Mouse (Mus musculus): Measurements from ENCODE around the gene Mchr1. TPM values are rescaled to one million over a fixed set of nuclear protein-coding genes. Genes with fewer than 3 reads are reported as not detected.

The Mchr1 gene
- polyA plus RNA-seq, 1 experiment from 2014 or later = 2.1 TPM

- Histone ChIP-seq H3K27me3 (replicated peaks; ENCODE audit: control insufficient read depth, insufficient read depth, low read length) (no peaks in the 10 kb centered on the region), H3K4me3 (ENCODE audit: low read depth, low read length) (no peak overlapping the region), H3K27ac (ENCODE audit: low read depth, low read length) (no peak overlapping the region), H3K9ac (ENCODE audit: low read depth, low read length) (no peak overlapping the region), H3K4me2 (replicated peaks; ENCODE audit: low read depth) (no peak overlapping the region), H3K9me3 (ENCODE audit: control insufficient read depth) (no peaks in the 10 kb centered on the region), H3K4me1 (replicated peaks; ENCODE audit: control insufficient read depth, insufficient read depth, low read length) (no peaks in the 10 kb centered on the region), H3K36me3 (ENCODE audit: control insufficient read depth, insufficient read depth) (no peaks in the 10 kb centered on the region)
- no peak for TF ChIP-seq CTCF (IDR thresholded peaks at IDR 0.05; ENCODE audit: low read depth)
- WGBS = 77% methylated on average over 6 of the region's 6 CpGs
- no peak for ATAC-seq
Observed at GRCm38 (mm10) chr15:81225732-81226131, 9.6 kb upstream of the Mchr1 start.

GRCm38 (mm10) chr15:81226796-81227195 lies 8.5 kb upstream of the Mchr1 start:
- Histone ChIP-seq H3K9ac (ENCODE audit: low read depth, low read length) (no peak overlapping the region), H3K27me3 (replicated peaks; ENCODE audit: control insufficient read depth, insufficient read depth, low read length) (no peaks in the 10 kb centered on the region), H3K9me3 (ENCODE audit: control insufficient read depth) (no peaks in the 10 kb centered on the region), H3K36me3 (ENCODE audit: control insufficient read depth, insufficient read depth) (no peaks in the 10 kb centered on the region), H3K4me2 (replicated peaks; ENCODE audit: low read depth) (no peak overlapping the region), H3K4me1 (replicated peaks; ENCODE audit: control insufficient read depth, insufficient read depth, low read length) (no peaks in the 10 kb centered on the region), H3K4me3 (ENCODE audit: low read depth, low read length) (no peak overlapping the region), H3K27ac (ENCODE audit: low read depth, low read length) (no peak overlapping the region)
- WGBS = 86% methylated on average over 4 of the region's 4 CpGs
- no peak for TF ChIP-seq CTCF (IDR thresholded peaks at IDR 0.05; ENCODE audit: low read depth)
- ATAC-seq = no peak

- Histone ChIP-seq H3K27ac (ENCODE audit: low read depth, low read length) (no peak overlapping the region), H3K4me3 (ENCODE audit: low read depth, low read length) (no peak overlapping the region), H3K36me3 (ENCODE audit: control insufficient read depth, insufficient read depth) (no peaks in the 10 kb centered on the region), H3K4me1 (replicated peaks; ENCODE audit: control insufficient read depth, insufficient read depth, low read length) (no peaks in the 10 kb centered on the region), H3K4me2 (replicated peaks; ENCODE audit: low read depth) (no peak overlapping the region), H3K9me3 (ENCODE audit: control insufficient read depth) (no peaks in the 10 kb centered on the region), H3K27me3 (replicated peaks; ENCODE audit: control insufficient read depth, insufficient read depth, low read length) (no peaks in the 10 kb centered on the region), H3K9ac (ENCODE audit: low read depth, low read length) (no peak overlapping the region)
- 94% methylated on average over 3 of the region's 3 CpGs for WGBS
- TF ChIP-seq CTCF (IDR thresholded peaks at IDR 0.05; ENCODE audit: low read depth) = no peak
- no peak for ATAC-seq
Observed at GRCm38 (mm10) chr15:81227275-81227674, 8.0 kb upstream of the Mchr1 start.

GRCm38 (mm10) chr15:81228258-81228657 lies 7.0 kb upstream of the Mchr1 start:
- Histone ChIP-seq H3K9me3 (ENCODE audit: control insufficient read depth) (no peaks in the 10 kb centered on the region), H3K9ac (ENCODE audit: low read depth, low read length) (no peak overlapping the region), H3K4me3 (ENCODE audit: low read depth, low read length) (no peak overlapping the region), H3K27me3 (replicated peaks; ENCODE audit: control insufficient read depth, insufficient read depth, low read length) (no peaks in the 10 kb centered on the region), H3K27ac (ENCODE audit: low read depth, low read length) (no peak overlapping the region), H3K4me2 (replicated peaks; ENCODE audit: low read depth) (no peak overlapping the region), H3K4me1 (replicated peaks; ENCODE audit: control insufficient read depth, insufficient read depth, low read length) (no peaks in the 10 kb centered on the region), H3K36me3 (ENCODE audit: control insufficient read depth, insufficient read depth) (no peaks in the 10 kb centered on the region)
- no peak for ATAC-seq
- no peak for TF ChIP-seq CTCF (IDR thresholded peaks at IDR 0.05; ENCODE audit: low read depth)
- WGBS = 90% methylated on average over 3 of the region's 3 CpGs

GRCm38 (mm10) chr15:81229791-81230190 lies 5.5 kb upstream of the Mchr1 start:
- TF ChIP-seq CTCF (IDR thresholded peaks at IDR 0.05; ENCODE audit: low read depth) = no peak
- H3K27ac ChIP-seq (ENCODE audit: low read depth, low read length) = no peak overlapping the region
- H3K27me3 ChIP-seq (replicated peaks; ENCODE audit: control insufficient read depth, insufficient read depth, low read length) = no peaks in the 10 kb centered on the region
- no peaks in the 10 kb centered on the region for H3K4me1 ChIP-seq (replicated peaks; ENCODE audit: control insufficient read depth, insufficient read depth, low read length)
- H3K9me3 ChIP-seq (ENCODE audit: control insufficient read depth) = no peaks in the 10 kb centered on the region
- H3K9ac ChIP-seq (ENCODE audit: low read depth, low read length) = no peak overlapping the region
- no peaks in the 10 kb centered on the region for H3K36me3 ChIP-seq (ENCODE audit: control insufficient read depth, insufficient read depth)
- H3K4me3 ChIP-seq (ENCODE audit: low read depth, low read length) = no peak overlapping the region
- H3K4me2 ChIP-seq (replicated peaks; ENCODE audit: low read depth) = no peak overlapping the region
- 32% methylated on average over 3 of the region's 3 CpGs for WGBS
- ATAC-seq = no peak

- Histone ChIP-seq H3K9me3 (ENCODE audit: control insufficient read depth) (no peaks in the 10 kb centered on the region), H3K4me2 (replicated peaks; ENCODE audit: low read depth) (no peak overlapping the region), H3K4me3 (ENCODE audit: low read depth, low read length) (no peak overlapping the region), H3K9ac (ENCODE audit: low read depth, low read length) (no peak overlapping the region), H3K27me3 (replicated peaks; ENCODE audit: control insufficient read depth, insufficient read depth, low read length) (0 out of 2 replicates have a peak, but pooled peaks cover 4% of the 10 kb centered on the region), H3K36me3 (ENCODE audit: control insufficient read depth, insufficient read depth) (no peaks in the 10 kb centered on the region), H3K4me1 (replicated peaks; ENCODE audit: control insufficient read depth, insufficient read depth, low read length) (no peaks in the 10 kb centered on the region), H3K27ac (ENCODE audit: low read depth, low read length) (no peak overlapping the region)
- 76% methylated on average over 7 of the region's 7 CpGs for WGBS
- ATAC-seq = no peak
- TF ChIP-seq CTCF (IDR thresholded peaks at IDR 0.05; ENCODE audit: low read depth) = no peak
Observed at GRCm38 (mm10) chr15:81231325-81231724, 4.0 kb upstream of the Mchr1 start.

- H3K36me3 ChIP-seq (ENCODE audit: control insufficient read depth, insufficient read depth) = no peaks in the 10 kb centered on the region
- H3K9ac ChIP-seq (ENCODE audit: low read depth, low read length) = peak overlapping the region; percentile 13; the same call in 1 of the 2 replicates
- no peak overlapping the region for H3K27ac ChIP-seq (ENCODE audit: low read depth, low read length)
- no peaks in the 10 kb centered on the region for H3K9me3 ChIP-seq (ENCODE audit: control insufficient read depth)
- peak overlapping the region; percentile 36 for H3K4me3 ChIP-seq (ENCODE audit: low read depth, low read length)
- no peak for TF ChIP-seq CTCF (IDR thresholded peaks at IDR 0.05; ENCODE audit: low read depth)
- 15% methylated on average over 8 of the region's 8 CpGs for WGBS
- no peak for ATAC-seq
- H3K27me3 ChIP-seq (replicated peaks; ENCODE audit: control insufficient read depth, insufficient read depth, low read length) = peaks cover 10% of the 10 kb centered on the region; the same call in 1 of the 2 replicates
- H3K4me1 ChIP-seq (replicated peaks; ENCODE audit: control insufficient read depth, insufficient read depth, low read length) = no peaks in the 10 kb centered on the region
- H3K4me2 ChIP-seq (replicated peaks; ENCODE audit: low read depth) = peak overlapping the region; percentile 69
Observed at GRCm38 (mm10) chr15:81236062-81236461, 763 bp downstream of the Mchr1 start.
